Mouse (Mus musculus) liver, adult 2 months (tissue): Measurements from ENCODE around the gene Dnajc19.

Source experiments
- CTCF ChIP-seq: fragments of 200-500 bp; IDR thresholded peaks from 2 replicates; pipeline ENCODE4 v1.5.1; 2011; ENCODE audit warnings: low read depth, low read length, control low read depth
- POLR2A ChIP-seq: fragments of 200-500 bp; IDR thresholded peaks from 2 replicates; pipeline ENCODE4 v1.6.1; 2011; ENCODE audit warnings: low read length, control low read depth; ENCODE audit not compliant: insufficient read depth; ENCODE audit errors: extremely low read depth

DNA sequence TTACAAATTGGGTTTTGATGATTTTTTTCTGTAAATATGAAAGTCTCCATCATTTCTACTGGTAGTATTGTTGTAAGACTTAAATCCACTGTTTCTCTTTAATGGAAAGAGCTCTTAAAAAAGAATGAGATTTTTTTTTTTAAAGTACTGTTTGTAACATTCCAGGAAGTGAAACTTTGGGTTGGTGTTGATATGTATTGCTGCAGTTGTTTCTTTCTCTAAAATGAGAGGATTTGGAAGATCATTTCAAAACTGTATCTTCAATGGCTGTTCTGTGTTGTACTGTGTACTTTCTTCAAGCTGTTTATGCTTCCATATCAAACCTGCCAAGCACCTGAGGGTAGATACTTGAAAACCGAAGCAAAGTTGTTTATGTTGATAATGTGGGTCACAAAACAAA lies 46.3 kb downstream of the Dnajc19 start:
- no peak for TF ChIP-seq POLR2A
- TF ChIP-seq CTCF = no peak
